Mouse (Mus musculus) limb, embryonic 13.5 days (tissue): ENCODE data around the gene Tmem88. TPM values are rescaled to one million over a fixed set of nuclear protein-coding genes. Genes with fewer than 3 reads are reported as not detected.
A peak's percentile ranks its signal among the peaks of the same experiment; 100 is the strongest.
"Not testable (repeated sequence)": the region's sequence is repeated elsewhere in the genome, so short reads cannot be mapped to it uniquely, and the experiment has no call there.

Source experiments
- ATAC-seq: fragments of 200-750 bp; cut with Nextera tagmentation; 2 replicates; pipeline ENCODE4 v1.8.0; 2017; ENCODE audit warnings: low read depth, moderate number of reproducible peaks, moderate TSS enrichment; ENCODE audit not compliant: low FRiP score
- H3K27ac ChIP-seq: fragments of 300-500 bp; sonication (generic); 2 replicates; pipeline ENCODE4 v1.5.1; 2015; ENCODE audit warnings: inconsistent platforms, mild to moderate bottlenecking, moderate library complexity
- H3K27me3 ChIP-seq: fragments of 300-500 bp; sonication (generic); 2 replicates; pipeline ENCODE4 v1.6.1; 2015; ENCODE audit warnings: mild to moderate bottlenecking, inconsistent platforms
- H3K36me3 ChIP-seq: fragments of 300-500 bp; sonication (generic); 2 replicates; pipeline ENCODE4 v1.6.1; 2015; ENCODE audit warnings: inconsistent platforms, mild to moderate bottlenecking, moderate library complexity
- H3K4me1 ChIP-seq: fragments of 300-500 bp; sonication (generic); 2 replicates; pipeline ENCODE4 v1.6.1; 2015; ENCODE audit warnings: inconsistent platforms
- H3K4me2 ChIP-seq: fragments of 300-500 bp; sonication (generic); replicated peaks from 2 replicates; pipeline ENCODE4 v1.6.1; 2015; ENCODE audit warnings: inconsistent platforms, mild to moderate bottlenecking, moderate library complexity
- H3K4me3 ChIP-seq: fragments of 300-500 bp; sonication (generic); 2 replicates; pipeline ENCODE4 v1.5.1; 2015; ENCODE audit warnings: moderate library complexity, mild to moderate bottlenecking, inconsistent platforms
- H3K9ac ChIP-seq: fragments of 300-500 bp; sonication (generic); 2 replicates; pipeline ENCODE4 v1.6.1; 2015; ENCODE audit warnings: mild to moderate bottlenecking, inconsistent platforms
- H3K9me3 ChIP-seq: fragments of 300-500 bp; sonication (generic); 2 replicates; pipeline ENCODE4 v1.6.1; 2016; ENCODE audit warnings: inconsistent platforms
- WGBS: fragments of 180-500 bp; shearing (Covaris S2); methylation state at CpG from one replicate; pipeline ENCODE4 v1.1.7; 2015; 5-methylcytosine and 5-hydroxymethylcytosine counted together
- polyA plus RNA-seq: library from polyadenylated mRNA; unstranded; fragments of >200 nt; fragmentation: Nextera tagmentation; extraction: Ambion mirVana; gene quantifications from 2 replicates; pipeline ENCODE4 v1.2.1, GENCODE M21; 2015

The Tmem88 gene
- polyA plus RNA-seq, 1 experiment from 2014 or later = 24.0 TPM

DNA sequence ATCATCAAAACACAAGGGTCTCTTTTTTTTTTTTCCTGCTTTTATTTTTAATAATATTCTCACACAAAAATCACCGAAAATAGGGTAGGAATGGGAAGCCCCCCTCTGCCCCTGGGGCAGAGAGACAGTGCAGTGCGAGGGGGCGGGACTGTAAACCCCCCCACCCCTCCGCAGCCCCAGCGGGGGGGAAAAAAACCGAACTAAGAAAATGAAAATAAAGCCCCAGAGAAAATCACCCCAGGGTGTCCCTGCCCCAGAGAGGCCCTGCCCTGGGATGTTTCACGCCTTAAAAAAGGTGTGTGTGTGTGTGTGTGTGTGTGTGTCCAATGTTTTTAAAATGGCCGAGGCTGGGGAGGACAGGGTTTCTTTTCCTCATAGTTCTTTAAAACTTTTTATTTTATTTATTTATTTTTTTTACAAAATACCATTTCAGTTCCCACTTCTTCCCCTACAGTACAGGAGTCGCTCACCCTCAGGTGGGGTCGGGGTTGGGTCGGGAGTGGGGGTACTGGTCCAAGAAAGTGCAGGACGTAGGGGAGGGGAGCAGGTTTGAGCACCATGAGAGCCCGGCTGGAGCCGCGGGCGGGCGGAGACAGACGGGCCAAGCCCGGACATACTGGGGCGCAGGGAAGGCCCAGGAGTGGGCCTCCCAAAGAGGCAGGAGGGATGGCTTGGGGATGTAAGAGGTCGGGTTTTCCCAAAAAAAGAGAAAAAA, 609 bp upstream of the Tmem88 start:
- Histone ChIP-seq H3K9ac (peak overlapping the region; percentile 60), H3K4me1 (peaks cover 57% of the 10 kb centered on the region), H3K4me2 (peak overlapping the region; percentile 87), H3K27me3 (no peaks in the 10 kb centered on the region), H3K27ac (peak overlapping the region; percentile 22; the same call in 1 of the 2 replicates), H3K4me3 (peak overlapping the region; percentile 66), H3K36me3 (peaks cover 42% of the 10 kb centered on the region), H3K9me3 (no peaks in the 10 kb centered on the region)
- no peak for ATAC-seq
- 20% methylated on average over 21 of the region's 21 CpGs for WGBS

DNA sequence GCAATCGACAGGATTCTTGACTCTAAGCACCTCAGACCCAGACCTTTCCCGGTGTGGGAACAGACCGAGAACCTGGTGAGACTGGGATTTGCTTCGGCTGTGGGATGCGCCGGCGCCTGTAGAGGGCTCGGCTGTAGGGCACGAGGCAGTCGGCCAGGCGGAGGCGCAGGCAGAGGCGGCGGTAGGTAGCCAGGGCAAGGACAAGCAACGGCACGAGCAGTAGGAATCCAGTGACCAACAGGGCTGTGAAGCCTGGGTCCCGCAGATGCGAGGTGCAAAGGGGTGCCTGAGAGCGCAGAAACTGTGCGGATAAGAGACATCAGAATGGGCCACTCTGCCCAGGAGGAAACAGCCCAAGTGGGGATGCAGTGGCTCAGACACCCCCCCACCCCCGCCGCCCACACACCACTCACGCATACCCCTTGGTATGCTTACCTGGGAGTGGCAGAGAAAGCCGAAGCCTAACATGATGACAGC, 415 bp downstream of the Tmem88 start:
- Histone ChIP-seq H3K27me3 (no peaks in the 10 kb centered on the region), H3K9ac (peak overlapping the region; percentile 60), H3K4me2 (peak overlapping the region; percentile 87), H3K4me1 (peaks cover 57% of the 10 kb centered on the region), H3K4me3 (peak overlapping the region; percentile 66), H3K36me3 (peaks cover 32% of the 10 kb centered on the region), H3K9me3 (no peaks in the 10 kb centered on the region), H3K27ac (peak overlapping the region; percentile 65)
- ATAC-seq = no peak
- WGBS = 5% methylated on average over 24 of the region's 24 CpGs

DNA sequence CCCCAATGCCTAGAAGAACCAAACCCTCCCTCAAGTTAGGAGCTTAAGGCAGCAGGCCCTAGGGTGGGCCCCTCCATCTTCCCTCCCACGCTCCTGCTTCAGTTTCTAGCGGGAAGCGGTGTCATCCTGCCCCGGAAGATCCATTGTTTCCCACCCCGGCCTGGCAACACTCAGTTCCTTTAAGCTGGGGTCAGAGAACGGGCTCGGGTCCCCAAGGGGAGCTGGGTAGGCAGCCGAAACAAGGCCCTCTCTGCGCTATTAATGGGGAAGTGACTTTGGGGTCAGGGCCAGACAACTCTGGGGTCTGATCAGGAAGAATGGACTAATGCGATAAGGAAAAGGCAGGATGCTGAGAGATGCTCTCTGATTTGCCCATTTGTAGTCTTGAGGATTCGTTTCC, 1.3 kb downstream of the Tmem88 start:
- ATAC-seq = no peak
- Histone ChIP-seq H3K27me3 (no peaks in the 10 kb centered on the region), H3K4me3 (peak overlapping the region; percentile 66), H3K36me3 (peaks cover 30% of the 10 kb centered on the region), H3K27ac (peak overlapping the region; percentile 28; the same call in 1 of the 2 replicates), H3K4me1 (peaks cover 57% of the 10 kb centered on the region), H3K9me3 (no peaks in the 10 kb centered on the region), H3K9ac (peak overlapping the region; percentile 85), H3K4me2 (peak overlapping the region; percentile 87)
- WGBS = 45% methylated on average over 11 of the region's 11 CpGs

DNA sequence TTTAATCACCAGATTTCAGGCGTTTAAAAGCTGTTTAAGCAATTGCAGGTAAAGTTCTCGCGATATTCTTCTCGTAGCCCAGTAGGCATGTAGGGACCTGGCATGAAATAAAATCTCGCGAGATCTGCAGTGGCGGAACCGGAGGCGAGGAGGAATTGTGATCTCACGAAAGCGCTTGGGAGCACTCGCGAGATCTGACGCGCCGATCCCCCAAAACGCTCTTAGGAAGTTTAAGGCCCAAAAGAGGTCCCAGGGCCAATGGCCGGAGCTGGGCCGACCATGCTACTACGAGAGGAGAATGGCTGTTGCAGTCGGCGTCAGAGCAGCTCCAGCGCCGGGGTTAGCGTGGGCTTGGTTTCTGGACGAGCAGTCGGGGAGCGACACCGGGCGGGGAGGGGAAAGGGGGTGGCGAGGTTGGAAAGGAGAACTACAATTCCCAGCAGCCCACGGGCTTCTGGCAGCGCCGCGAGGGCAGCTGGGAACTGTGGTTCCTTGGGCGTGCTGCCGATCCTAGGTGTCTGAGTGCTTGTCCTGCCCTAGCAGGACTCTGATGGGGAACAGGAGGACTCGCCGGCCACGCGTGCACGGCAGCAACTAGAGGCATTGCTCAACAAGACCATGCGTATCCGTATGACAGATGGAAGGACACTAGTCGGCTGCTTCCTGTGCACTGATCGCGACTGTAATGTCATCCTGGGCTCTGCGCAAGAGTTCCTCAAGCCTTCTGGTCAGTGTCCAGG, 2.2 kb downstream of the Tmem88 start:
- Histone ChIP-seq H3K4me1 (peaks cover 49% of the 10 kb centered on the region), H3K27ac (peak overlapping the region; percentile 96), H3K9me3 (no peaks in the 10 kb centered on the region), H3K4me3 (peak overlapping the region; percentile 66), H3K9ac (peak overlapping the region; percentile 85), H3K27me3 (no peaks in the 10 kb centered on the region), H3K4me2 (peak overlapping the region; percentile 87), H3K36me3 (peaks cover 20% of the 10 kb centered on the region)
- WGBS = under 1% methylated on average over 48 of the region's 48 CpGs
- ATAC-seq = peak; percentile 91

DNA sequence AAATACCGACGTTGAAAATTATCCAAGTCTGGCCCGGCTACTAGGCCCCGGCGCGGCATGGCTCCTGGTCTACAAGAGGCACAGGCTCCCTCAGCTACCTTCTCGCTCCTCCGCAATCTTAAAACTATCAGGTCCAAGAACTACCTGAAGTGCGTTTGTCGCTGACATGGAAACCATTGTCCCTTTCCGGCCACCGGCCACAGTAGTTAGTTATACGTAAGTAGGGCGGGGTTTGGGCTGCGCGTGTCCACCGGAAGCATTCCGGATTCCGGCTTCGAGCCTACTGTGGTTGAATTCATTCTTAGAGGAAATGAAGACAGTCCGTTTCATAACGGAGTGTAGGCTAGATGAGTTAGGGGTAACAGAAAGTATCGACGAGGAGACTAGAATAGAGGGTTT, 2.8 kb downstream of the Tmem88 start, which contains the start of the genes Naa38 and Cyb5d1:
Gene Naa38 (plus strand): TSS at position 253 of the 399 bp plus-strand sequence.
Gene Cyb5d1 (minus strand): TSS at position 397 of the 399 bp plus-strand sequence.
- H3K36me3 ChIP-seq = peaks cover 14% of the 10 kb centered on the region
- peak within 1 kb of the TSS; percentile 66 for H3K4me3 ChIP-seq
- H3K4me2 ChIP-seq = peak within 1 kb of the TSS; percentile 87
- H3K4me1 ChIP-seq = peaks cover 44% of the 10 kb centered on the region
- peak within 1 kb of the TSS; percentile 96 for H3K27ac ChIP-seq
- WGBS = under 1% methylated on average over 24 of the region's 24 CpGs
- not testable (repeated sequence) for H3K9me3 ChIP-seq, H3K27me3 ChIP-seq
- ATAC-seq = peak; percentile 71
- peak within 1 kb of the TSS; percentile 85 for H3K9ac ChIP-seq

DNA sequence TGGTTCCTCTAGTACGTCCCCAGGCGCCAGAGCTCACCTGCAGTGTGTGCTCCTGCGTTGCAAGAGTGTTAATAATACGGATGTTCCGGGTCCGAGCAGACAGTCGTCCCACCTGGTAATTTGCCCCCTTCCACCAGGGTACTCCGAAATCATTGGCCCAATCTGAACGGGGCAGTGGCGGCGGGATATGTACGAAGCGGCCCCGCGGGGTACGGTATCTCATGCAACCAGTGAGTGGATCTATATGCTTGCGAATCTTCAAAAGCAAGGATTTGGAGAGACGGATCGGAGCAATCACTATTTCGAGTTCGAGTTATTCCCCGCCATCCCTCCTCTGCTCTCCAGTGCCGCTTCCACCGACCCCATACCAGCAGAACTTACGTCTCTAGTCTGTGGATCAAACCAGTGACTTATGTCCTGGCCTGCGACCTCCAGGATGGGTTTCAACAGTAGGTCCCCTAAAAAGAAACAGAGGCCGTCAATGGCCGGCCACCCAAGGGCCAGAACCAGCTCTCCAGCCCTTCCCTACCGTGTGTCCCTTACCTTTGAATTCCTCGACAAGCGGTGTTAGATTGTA, 3.4 kb downstream of the Tmem88 start:
- not testable (repeated sequence) for ATAC-seq

DNA sequence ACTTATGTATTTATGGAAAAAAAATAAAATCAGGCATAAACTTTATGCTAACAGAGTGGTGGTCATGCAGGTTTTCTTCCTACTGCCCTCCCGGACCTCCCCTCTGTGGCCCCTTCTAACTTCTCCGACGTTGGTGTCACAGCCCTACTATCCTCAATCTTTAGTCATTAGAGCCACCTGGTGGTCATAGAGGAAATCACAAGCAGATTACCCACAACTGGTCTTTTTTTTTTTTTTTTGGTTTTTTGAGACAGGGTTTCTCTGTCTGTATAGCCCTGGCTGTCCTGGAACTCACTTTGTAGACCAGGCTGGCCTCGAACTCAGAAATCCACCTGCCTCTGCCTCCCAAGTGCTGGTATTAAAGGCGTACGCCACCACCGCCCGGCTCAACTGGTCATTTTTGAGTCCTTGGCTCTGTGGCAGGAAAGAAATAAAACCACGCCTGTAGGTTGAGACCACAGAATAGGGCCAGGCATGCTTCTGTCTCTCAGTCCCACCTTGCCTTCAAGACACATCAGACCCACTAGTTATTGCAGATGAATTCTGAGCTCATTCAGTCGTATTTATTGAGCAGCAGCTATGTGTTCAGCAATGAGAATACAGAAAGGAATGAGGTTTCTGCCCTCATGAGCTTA, 7.5 kb downstream of the Tmem88 start:
- peak; percentile 54; the same call in 1 of the 2 replicates for ATAC-seq
- H3K27me3 ChIP-seq = no peaks in the 10 kb centered on the region
- no peak overlapping the region for H3K4me2 ChIP-seq
- no peak overlapping the region for H3K27ac ChIP-seq
- no peak overlapping the region for H3K4me3 ChIP-seq
- H3K9me3 ChIP-seq = no peaks in the 10 kb centered on the region
- H3K9ac ChIP-seq = no peak overlapping the region
- WGBS = 49% methylated on average over 10 of the region's 10 CpGs
- H3K4me1 ChIP-seq = peaks cover 12% of the 10 kb centered on the region
- peaks cover 10% of the 10 kb centered on the region for H3K36me3 ChIP-seq

More for the DNA sequence above, 3.4 kb downstream of the Tmem88 start:
- not testable (repeated sequence) for H3K9me3 ChIP-seq, H3K36me3 ChIP-seq, H3K27me3 ChIP-seq
- Histone ChIP-seq H3K4me3 (peak overlapping the region; percentile 66), H3K27ac (peak overlapping the region; percentile 96; the same call in 1 of the 2 replicates), H3K9ac (peak overlapping the region; percentile 82), H3K4me2 (peak overlapping the region; percentile 76), H3K4me1 (peaks cover 44% of the 10 kb centered on the region)
- WGBS = 2% methylated on average over 31 of the region's 31 CpGs

DNA sequence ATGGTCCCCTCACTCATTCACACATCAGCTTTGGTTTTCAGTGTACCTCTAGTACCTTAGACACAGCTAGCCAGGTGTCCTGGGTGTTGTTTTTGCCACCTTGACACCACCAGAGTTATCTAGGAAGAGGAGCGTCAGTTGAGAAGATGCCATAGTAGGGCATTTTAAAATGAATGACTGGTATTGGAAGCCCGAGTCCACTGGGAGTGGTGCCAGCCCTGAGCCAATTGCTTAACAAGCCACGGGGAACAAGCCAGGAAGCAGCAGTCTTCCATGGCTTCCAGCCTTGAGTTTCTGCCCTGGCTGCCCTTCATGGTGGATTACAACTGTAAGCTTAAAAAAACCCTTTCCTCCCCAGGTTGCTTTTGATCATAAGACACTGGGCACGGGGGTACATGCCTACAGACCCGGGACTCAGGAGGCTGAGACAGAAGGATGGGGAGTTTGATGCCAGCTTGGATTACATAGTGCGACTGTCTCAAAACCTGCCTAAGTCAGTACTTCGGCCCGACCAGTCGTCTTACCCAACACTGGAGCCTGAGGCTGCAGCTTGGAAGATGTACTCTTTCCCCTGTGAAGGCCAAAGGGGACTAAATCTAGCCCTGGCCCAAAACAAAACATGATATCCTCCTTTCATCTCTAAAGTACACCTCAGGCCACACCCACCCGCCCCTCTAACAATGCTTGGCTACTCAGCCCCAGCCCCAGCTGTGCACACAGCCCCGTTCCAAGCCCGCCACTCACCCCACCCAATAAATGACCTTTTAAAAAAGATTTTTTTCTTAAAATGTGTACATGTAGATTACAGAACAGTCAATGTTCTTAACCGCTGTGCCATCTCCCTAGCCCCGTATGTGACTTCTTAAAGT, 8.3 kb downstream of the Tmem88 start:
- Histone ChIP-seq H3K36me3 (peaks cover 11% of the 10 kb centered on the region), H3K4me3 (no peak overlapping the region), H3K27ac (no peak overlapping the region), H3K9me3 (no peaks in the 10 kb centered on the region), H3K27me3 (no peaks in the 10 kb centered on the region), H3K4me2 (no peak overlapping the region), H3K9ac (no peak overlapping the region), H3K4me1 (peaks cover 12% of the 10 kb centered on the region)
- WGBS = 69% methylated on average over 14 of the region's 14 CpGs
- peak; percentile 33; the same call in 1 of the 2 replicates for ATAC-seq

DNA sequence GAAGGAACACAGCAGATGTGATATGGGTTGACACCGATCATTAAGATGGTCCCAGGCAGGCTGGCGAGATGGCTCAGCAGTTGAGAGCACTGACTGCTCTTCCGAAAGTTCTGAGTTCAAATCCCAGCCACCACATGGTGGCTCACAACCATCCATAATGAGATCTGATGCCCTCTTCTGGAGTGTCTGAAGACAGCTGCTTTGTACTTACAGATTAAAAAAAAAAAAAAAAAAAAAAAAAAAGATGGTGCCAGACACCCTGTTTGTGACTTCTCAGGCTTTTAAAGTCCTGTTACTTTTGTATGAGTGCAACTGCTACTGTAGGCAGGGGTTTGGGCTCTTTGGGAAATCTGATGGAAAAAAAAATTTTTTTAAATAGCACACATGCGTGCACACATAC, 9.4 kb downstream of the Tmem88 start:
- no peak overlapping the region for H3K4me2 ChIP-seq
- peaks cover 11% of the 10 kb centered on the region for H3K36me3 ChIP-seq
- no peak overlapping the region for H3K27ac ChIP-seq
- H3K9me3 ChIP-seq = no peaks in the 10 kb centered on the region
- peaks cover 7% of the 10 kb centered on the region; the same call in 1 of the 2 replicates for H3K4me1 ChIP-seq
- H3K9ac ChIP-seq = no peak overlapping the region
- H3K4me3 ChIP-seq = no peak overlapping the region
- WGBS = 92% methylated on average over 4 of the region's 4 CpGs
- ATAC-seq = no peak
- no peaks in the 10 kb centered on the region for H3K27me3 ChIP-seq

DNA sequence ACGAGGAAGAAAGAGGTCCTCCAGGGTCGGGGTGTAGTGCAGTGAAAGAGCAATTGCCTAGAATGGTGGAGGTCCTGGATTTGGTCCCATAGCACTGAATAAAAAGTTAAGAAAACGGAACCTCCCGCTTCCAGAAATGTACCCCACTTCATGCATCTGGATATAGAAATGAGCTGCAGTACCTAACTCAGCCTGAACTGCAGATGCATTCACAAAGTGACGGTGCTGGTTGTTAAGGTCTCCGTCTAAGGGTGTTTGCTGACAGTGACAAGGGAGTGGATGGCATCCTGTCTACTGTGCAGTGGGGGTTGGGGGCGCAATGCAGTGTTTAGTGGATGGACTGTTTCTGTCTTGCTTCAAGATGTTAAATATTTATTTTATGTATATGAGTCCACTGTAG, 11.3 kb downstream of the Tmem88 start:
- no peak overlapping the region for H3K4me3 ChIP-seq
- no peak for ATAC-seq
- peaks cover 11% of the 10 kb centered on the region; the same call in 1 of the 2 replicates for H3K36me3 ChIP-seq
- WGBS = 74% methylated on average over 7 of the region's 7 CpGs
- no peak overlapping the region for H3K4me2 ChIP-seq
- H3K27me3 ChIP-seq = no peaks in the 10 kb centered on the region
- H3K9ac ChIP-seq = no peak overlapping the region
- no peaks in the 10 kb centered on the region for H3K9me3 ChIP-seq
- peaks cover 13% of the 10 kb centered on the region; the same call in 1 of the 2 replicates for H3K4me1 ChIP-seq
- H3K27ac ChIP-seq = no peak overlapping the region

DNA sequence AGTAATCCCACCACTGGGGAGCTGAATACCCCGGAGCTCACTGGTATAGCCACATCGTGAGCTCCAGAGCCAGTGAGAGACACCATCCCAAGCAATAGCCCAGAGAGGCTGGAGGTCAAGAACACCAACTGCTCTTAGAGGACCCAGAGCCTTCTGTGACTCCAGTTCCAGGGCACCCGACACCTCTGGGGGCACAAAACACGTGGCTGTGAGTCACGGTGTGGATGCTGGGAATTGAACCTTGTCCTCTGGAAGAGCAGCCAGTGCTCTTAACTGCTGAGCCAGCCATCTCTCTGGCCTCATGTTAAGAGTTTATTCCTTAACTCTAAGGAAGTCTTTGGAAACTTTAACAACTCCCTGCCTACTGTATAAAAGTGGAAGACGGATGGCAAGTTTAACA, 13.1 kb downstream of the Tmem88 start:
- Histone ChIP-seq H3K9ac (0 out of 2 replicates have a peak overlapping the region, but pooled peaks have one; percentile 25), H3K9me3 (no peaks in the 10 kb centered on the region), H3K4me1 (peaks cover 11% of the 10 kb centered on the region; the same call in 1 of the 2 replicates), H3K27me3 (no peaks in the 10 kb centered on the region), H3K36me3 (peaks cover 15% of the 10 kb centered on the region; the same call in 1 of the 2 replicates), H3K4me3 (no peak overlapping the region), H3K27ac (no peak overlapping the region), H3K4me2 (no peak overlapping the region)
- no peak for ATAC-seq
- WGBS = 75% methylated on average over 6 of the region's 6 CpGs
